Mouse (Mus musculus) G1E (cell line): ENCODE measurements around the gene Cntn4.

ENCODE experiments used
- CTCF ChIP-seq: IDR thresholded peaks from 2 replicates; pipeline ENCODE4 v1.5.1; 2012; ENCODE audit warnings: low read depth, low read length, inconsistent platforms, mixed read lengths
- GATA1 ChIP-seq: IDR thresholded peaks from 2 replicates; pipeline ENCODE4 v1.6.1; 2012; ENCODE audit warnings: borderline replicate concordance, low read length, inconsistent platforms, mixed read lengths
- GATA2 ChIP-seq: IDR thresholded peaks from 2 replicates; pipeline ENCODE4 v1.6.1; 2012; ENCODE audit warnings: low read depth, low read length, inconsistent platforms, borderline replicate concordance
- POLR2AphosphoS5 ChIP-seq: IDR thresholded peaks from 2 replicates; pipeline ENCODE4 v1.6.1; 2012; ENCODE audit warnings: low read depth, low read length, inconsistent platforms; ENCODE audit not compliant: insufficient replicate concordance
- TAL1 ChIP-seq: conservative IDR thresholded peaks from 2 replicates; pipeline ENCODE4 v1.6.1; 2012; ENCODE audit warnings: low read depth, low read length, inconsistent platforms, mixed read lengths

GRCm38 (mm10) chr6:106458166-106458565, 780.7 kb downstream of the Cntn4 start:
- no peak for TF ChIP-seq CTCF
- no peak for TF ChIP-seq GATA1
- no peak for TF ChIP-seq TAL1
- no peak for TF ChIP-seq POLR2AphosphoS5
- no peak for TF ChIP-seq GATA2
